Mouse (Mus musculus) testis, postnatal 14 days (tissue): Measurements from ENCODE around the gene Klf16.

Experiments used
- DNase-seq: peaks from one replicate; pipeline ENCODE4 v3.0.0; 2021; ENCODE audit warnings: low spot score

Gene Klf16

DNA sequence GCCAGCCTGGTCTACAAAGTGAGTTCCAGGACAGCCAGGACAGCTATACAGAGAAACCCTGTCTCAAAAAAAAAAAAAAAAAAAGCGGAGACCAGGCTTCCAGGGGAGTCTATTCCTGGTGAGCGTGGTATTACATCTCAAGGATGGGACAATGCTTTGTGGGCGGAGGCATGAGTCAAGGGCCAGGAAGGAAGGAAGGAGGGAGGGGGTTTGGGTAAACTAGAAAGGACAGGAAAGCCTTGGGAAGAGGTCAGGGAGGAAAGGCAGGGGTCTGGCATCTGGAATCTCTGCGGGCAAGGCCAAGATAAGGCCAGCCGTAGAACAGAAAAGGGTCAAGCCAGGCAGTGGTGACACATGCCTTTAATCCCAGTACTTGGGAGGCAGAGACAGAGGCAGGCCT, 37.6 kb downstream of the Klf16 start:
- DNase-seq: no peak

DNA sequence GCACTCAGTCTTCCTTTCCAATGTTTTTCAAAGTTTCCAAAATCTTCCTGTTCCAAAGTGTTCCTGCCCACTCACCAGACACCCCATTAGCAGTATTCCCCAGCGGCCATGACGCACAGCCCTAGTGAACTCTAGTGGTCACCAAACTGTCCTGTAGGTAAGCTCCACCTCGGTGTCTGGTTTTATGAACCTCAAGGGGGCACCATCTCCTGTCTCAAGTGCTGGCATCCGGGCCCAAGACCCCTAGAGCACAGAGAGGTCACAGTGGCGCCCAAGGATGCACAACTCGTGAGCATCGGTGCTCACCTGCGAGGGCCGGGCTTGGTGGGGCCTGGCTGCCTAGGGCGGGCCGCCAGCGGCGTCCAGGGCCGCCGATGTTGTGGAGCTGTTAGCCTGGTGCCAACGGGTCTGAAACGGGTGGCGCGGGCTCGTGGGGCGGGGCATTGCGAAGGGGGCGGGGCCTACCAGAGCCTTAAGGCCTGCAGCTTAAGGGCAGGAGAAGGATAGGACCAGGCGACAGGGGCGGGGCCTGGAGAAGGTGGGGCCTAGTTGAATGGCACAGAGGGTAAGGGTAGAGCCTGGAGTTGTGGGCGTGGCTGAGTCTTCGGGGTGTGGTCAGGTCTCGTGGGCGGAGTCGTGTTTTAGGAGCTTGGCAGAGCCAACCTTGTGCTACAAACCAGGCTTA, 38.3 kb downstream of the Klf16 start, which contains the start of gene Atp8b3:
Gene Atp8b3 (minus strand): TSS at position 415 of the 685 bp plus-strand sequence.
- DNase-seq: peak; percentile 92

DNA sequence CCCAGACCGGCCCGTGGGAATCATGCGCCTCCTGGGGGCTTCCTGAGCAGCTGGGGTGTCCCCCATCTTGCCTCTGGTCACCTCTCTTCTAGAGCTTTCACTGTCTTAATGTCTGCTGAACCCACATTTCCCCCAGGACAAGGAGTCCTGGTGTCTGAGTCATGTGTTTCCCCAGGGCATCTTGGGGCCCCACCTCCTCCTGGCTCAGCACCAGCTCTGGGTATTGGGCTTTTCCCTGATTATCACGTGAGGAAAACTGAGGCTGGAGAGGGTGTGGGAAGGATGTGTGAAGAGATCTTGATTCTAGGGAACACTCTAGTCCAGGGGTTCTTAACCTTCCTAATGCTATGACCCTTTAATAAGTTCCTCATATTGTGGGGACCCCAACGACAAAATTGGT, 38.9 kb downstream of the Klf16 start:
- no peak for DNase-seq

DNA sequence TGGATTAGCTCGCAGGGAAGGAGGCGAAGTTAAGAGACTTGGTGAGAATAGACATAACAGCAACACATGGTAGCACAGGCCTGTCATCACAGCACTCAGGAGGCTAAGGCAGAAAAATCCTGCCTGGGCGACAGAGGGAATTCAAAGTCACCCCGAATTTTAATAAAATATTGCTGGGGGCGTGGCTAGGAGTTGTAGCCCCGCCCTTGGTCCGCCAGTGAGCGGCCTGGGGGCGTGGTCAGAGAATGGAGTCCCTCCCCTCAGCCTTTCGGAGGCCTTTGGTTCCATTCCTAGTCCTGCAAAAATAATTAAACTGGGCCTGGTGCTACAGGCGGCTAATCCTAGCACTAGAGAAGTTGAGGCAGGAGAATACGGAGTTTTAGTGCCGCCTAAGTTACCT, 41.4 kb downstream of the Klf16 start:
- no peak for DNase-seq

DNA sequence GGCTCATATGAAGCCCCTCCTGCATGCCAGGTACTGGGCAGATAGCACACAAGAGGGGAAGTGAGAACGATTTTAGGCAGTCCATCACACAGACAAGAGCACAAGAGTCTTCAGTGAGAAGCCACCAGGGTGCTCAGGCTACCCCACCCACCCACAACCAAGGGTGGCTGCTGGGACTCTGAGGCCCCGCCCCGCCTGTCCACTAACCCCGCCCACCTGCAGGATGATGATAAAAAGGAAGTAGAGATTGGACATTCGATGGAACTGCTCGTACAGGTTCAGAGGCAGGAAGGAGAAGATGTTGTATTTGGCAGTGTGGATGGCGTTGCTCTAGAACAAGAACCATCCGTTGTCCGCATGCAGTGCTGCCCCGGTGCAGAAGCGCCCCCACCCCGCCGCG, 42.0 kb downstream of the Klf16 start:
- no peak for DNase-seq

DNA sequence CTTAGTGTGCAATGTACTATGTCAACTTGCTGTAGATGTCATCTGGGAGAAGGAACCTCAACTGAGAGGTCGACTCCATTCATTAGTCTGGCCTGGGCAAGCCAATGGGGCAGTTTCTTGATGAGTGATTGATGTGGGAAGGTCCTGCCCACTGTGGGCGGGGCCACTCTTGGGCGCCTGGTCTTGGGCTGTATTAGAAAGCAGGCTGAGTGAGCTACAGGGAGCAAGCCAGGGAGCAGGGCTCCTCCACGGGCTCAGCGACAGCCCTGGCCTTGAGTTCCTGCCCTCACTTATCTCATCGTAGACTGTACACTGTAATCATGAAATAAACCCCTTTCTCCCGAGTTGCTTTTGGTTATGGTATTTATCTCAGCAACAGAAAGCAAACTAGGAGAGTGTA, 43.4 kb downstream of the Klf16 start:
- DNase-seq: peak; percentile 70

DNA sequence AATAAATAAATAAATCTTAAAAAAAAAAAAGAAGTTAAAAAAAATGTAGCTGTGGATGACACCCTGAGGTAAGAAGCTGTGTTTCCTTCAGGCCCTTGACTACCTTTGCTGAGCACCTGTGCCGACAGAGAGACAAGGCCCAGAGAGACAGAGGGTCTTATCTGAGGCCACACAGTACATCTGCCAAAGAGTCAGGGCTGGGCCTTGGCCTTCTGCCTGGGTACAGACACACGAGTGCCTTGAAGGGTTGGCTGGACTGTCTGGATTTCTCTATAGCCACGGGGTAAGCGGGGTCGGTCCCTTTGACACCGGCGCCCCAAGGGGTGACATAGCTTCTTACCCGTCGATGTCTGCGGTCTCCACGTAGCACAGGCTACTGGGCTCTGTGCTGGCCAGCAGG, 44.3 kb downstream of the Klf16 start:
- no peak for DNase-seq

DNA sequence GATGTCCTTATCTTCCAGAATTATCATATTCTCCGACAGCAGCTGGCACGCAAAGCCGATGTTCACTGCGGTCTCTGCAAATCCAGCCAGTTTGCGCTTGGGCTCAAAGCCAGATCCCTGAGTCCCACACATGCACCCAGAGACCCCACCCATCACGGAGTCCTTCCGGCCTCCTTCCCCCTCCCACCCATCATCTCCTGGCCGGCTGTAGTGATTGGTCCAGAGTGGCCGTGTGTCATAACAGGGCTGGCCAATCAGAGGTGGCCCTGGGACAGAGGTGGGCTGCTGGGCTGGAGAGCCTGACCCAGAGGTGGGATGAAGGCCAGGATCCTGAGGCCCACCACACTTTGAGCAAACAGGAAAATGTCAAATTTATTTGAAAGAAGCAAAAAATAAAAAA, 50.9 kb downstream of the Klf16 start:
- DNase-seq: no peak

DNA sequence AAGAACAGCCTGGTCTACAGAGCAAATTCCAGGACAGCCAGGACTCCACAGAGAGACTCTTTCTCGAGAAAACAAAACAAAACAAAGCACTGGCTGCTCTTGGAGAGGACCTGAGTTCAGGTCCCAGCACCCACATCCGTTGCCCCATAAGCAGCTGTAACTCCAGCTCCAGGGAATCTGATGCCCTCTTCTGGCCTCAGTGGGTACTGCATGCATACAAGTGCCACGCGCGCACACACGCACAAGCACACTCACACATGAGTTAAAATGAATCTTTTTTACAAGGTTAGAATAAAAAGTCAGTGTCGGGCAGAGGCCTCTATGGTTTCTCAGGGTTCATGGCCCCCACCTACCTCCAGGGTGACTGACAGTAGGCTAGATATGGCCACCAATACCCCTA, 53.8 kb downstream of the Klf16 start:
- no peak for DNase-seq

DNA sequence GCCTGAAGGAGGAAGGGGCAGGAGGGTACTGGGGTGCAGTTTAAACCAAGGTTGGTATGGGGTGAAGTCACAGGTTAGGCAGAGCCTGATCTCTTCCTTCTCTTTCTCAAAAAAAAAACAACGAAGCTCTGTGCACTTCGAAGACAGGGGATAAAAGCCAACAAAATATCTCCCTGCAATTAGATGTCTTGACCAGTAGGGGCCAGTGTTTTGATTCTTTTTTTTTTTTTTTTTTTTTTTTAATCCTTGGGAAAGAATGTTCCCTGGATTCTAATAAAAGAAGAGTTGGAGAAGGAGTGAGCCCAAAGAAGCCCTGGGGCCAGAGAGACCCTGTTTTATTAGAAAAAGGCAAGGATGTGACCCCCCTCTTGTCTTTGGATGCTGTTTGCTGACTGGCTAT, 57.8 kb downstream of the Klf16 start:
- no peak for DNase-seq
